Mouse (Mus musculus) midbrain, embryonic 14.5 days (tissue): Measurements from ENCODE around the gene Tll2. TPM values are rescaled to one million over a fixed set of nuclear protein-coding genes. Genes with fewer than 3 reads are reported as not detected.

Source experiments
- ATAC-seq: fragments of 200-750 bp; cut with Nextera tagmentation; 2 replicates; pipeline ENCODE4 v1.8.0; 2017; ENCODE audit warnings: moderate number of reproducible peaks, moderate library complexity; ENCODE audit not compliant: low FRiP score, low TSS enrichment
- DNase-seq: peaks from one replicate; pipeline ENCODE4 v3.0.0-alpha.2; 2015
- H3K27ac ChIP-seq: fragments of 300-500 bp; sonication (generic); replicated peaks from 2 replicates; pipeline ENCODE4 v1.5.1; 2014; ENCODE audit warnings: mild to moderate bottlenecking, low read depth, low read length, moderate library complexity
- H3K27me3 ChIP-seq: fragments of 300-500 bp; sonication (generic); 2 replicates; pipeline ENCODE4 v1.6.1; 2014; ENCODE audit warnings: low read length, control low read depth, mixed read lengths; ENCODE audit not compliant: control insufficient read depth, insufficient read depth
- H3K36me3 ChIP-seq: fragments of 300-500 bp; sonication (generic); 2 replicates; pipeline ENCODE4 v1.6.1; 2014; ENCODE audit warnings: low read length, control low read depth; ENCODE audit not compliant: control insufficient read depth, insufficient read depth
- H3K4me1 ChIP-seq: fragments of 300-500 bp; sonication (generic); 2 replicates; pipeline ENCODE4 v1.6.1; 2014; ENCODE audit warnings: mild to moderate bottlenecking, antibody characterized with exemption, low read length, control low read depth; ENCODE audit not compliant: control insufficient read depth, insufficient read depth
- H3K4me2 ChIP-seq: fragments of 300-500 bp; sonication (generic); 2 replicates; pipeline ENCODE4 v1.6.1; 2014; ENCODE audit warnings: mild to moderate bottlenecking, low read length, moderate library complexity
- H3K4me3 ChIP-seq: fragments of 300-500 bp; sonication (generic); replicated peaks from 2 replicates; pipeline ENCODE4 v1.5.1; 2014; ENCODE audit warnings: low read depth, low read length
- H3K9ac ChIP-seq: fragments of 300-500 bp; sonication (generic); replicated peaks from 2 replicates; pipeline ENCODE4 v1.6.1; 2014; ENCODE audit warnings: mild to moderate bottlenecking, low read length, moderate library complexity
- H3K9me3 ChIP-seq: fragments of 300-500 bp; sonication (generic); 2 replicates; pipeline ENCODE4 v1.6.1; 2016; ENCODE audit warnings: low read length, control low read depth, mixed read lengths; ENCODE audit not compliant: control insufficient read depth
- WGBS: fragments of 180-500 bp; shearing (Covaris S2); extraction: QIAGEN DNeasy Blood & Tissue Kit; methylation state at CpG from one replicate; pipeline ENCODE4 v1.1.7; 2014; 5-methylcytosine and 5-hydroxymethylcytosine counted together
- polyA plus RNA-seq: library from polyadenylated mRNA; unstranded; fragments of >200 nt; fragmentation: Nextera tagmentation; extraction: Ambion mirVana; gene quantifications from 2 replicates; pipeline ENCODE4 v1.2.1, GENCODE M21; 2014

The Tll2 gene
- 1.1 and 1.8 TPM in 2 replicates for polyA plus RNA-seq

- H3K4me2 ChIP-seq = peak within 1 kb of the TSS; percentile 94
- H3K4me1 ChIP-seq = peaks cover 20% of the 10 kb centered on the region
- H3K27ac ChIP-seq = no peak within 1 kb of the TSS
- H3K9ac ChIP-seq = peak within 1 kb of the TSS; percentile 45; the same call in 1 of the 2 replicates
- ATAC-seq = peak; percentile 87
- H3K9me3 ChIP-seq = no peaks in the 10 kb centered on the region
- WGBS = 1% methylated on average over 32 of the region's 32 CpGs
- peak within 1 kb of the TSS; percentile 42 for H3K4me3 ChIP-seq
- peaks cover 59% of the 10 kb centered on the region for H3K27me3 ChIP-seq
- peak; percentile 75 for DNase-seq
- 0 out of 2 replicates have a peak, but pooled peaks cover 7% of the 10 kb centered on the region for H3K36me3 ChIP-seq
These were observed at the start of gene Tll2 for GRCm38 (mm10) chr19:41206811-41207344. Gene Tll2, minus strand, starts transcription at chr19:41206835.

GRCm38 (mm10) chr19:41254584-41254983 lies 47.9 kb upstream of the Tll2 start:
- Histone ChIP-seq H3K27ac (no peak overlapping the region), H3K4me1 (no peaks in the 10 kb centered on the region; the same call in 1 of the 2 replicates), H3K9me3 (no peaks in the 10 kb centered on the region), H3K4me2 (no peak overlapping the region), H3K36me3 (0 out of 2 replicates have a peak, but pooled peaks cover 2% of the 10 kb centered on the region), H3K4me3 (no peak overlapping the region), H3K27me3 (no peaks in the 10 kb centered on the region), H3K9ac (no peak overlapping the region)
- ATAC-seq (no peak), DNase-seq (no peak)
- WGBS = 93% methylated on average over 5 of the region's 5 CpGs

- WGBS = 87% methylated on average over 4 of the region's 4 CpGs
- no peak for ATAC-seq
- Histone ChIP-seq H3K4me3 (no peak overlapping the region), H3K36me3 (peaks cover 21% of the 10 kb centered on the region), H3K4me2 (no peak overlapping the region), H3K27me3 (no peaks in the 10 kb centered on the region), H3K9ac (no peak overlapping the region), H3K4me1 (no peaks in the 10 kb centered on the region), H3K27ac (no peak overlapping the region), H3K9me3 (no peaks in the 10 kb centered on the region)
- DNase-seq = no peak
These were observed 42.3 kb upstream of the Tll2 start for GRCm38 (mm10) chr19:41248968-41249367.

DNA sequence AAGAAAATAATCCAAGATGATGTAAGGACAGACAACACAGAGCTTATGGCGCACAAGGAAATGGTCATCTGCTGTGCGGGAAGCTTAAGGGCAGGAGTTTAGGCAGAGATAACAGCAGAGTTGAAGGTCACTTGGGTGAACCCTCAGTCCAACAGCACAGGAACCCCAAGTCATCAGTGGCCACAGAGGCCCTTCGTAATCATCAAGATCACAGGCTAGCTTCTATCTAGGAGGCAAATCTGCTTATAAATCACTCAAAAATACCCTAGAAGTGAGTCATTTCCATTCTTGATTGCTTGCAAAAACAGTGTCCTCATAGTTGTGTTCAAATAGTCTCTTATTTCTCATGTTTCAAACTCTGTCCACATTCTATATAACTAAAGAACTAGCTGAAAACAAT lies 41.6 kb upstream of the Tll2 start:
- Histone ChIP-seq H3K27me3 (no peaks in the 10 kb centered on the region), H3K4me3 (no peak overlapping the region), H3K4me1 (no peaks in the 10 kb centered on the region), H3K27ac (no peak overlapping the region), H3K4me2 (no peak overlapping the region), H3K9ac (no peak overlapping the region), H3K36me3 (peaks cover 21% of the 10 kb centered on the region), H3K9me3 (no peaks in the 10 kb centered on the region)
- ATAC-seq = no peak
- 95% methylated on average over 3 of the region's 3 CpGs for WGBS
- no peak for DNase-seq

DNA sequence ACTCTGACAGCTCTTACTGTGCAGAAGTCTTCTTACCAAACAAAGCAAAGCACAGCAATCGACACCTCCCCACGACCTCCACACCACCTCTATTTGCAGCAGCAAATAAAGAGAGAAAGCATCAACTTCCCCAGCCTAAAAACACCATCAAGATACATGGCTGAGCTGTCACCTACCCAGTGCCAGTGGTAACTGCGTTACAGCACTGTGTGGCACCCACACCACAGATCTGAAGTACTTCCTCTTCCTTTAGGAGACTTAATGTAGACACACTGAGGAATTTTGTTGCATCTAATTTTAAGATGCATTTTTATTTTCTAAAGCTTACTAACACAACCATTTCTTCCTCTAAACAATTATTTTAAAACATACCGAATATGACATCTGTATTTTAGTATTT lies 39.6 kb upstream of the Tll2 start:
- Histone ChIP-seq H3K36me3 (peaks cover 37% of the 10 kb centered on the region), H3K4me2 (no peak overlapping the region), H3K4me3 (no peak overlapping the region), H3K9ac (no peak overlapping the region), H3K27me3 (no peaks in the 10 kb centered on the region), H3K9me3 (no peaks in the 10 kb centered on the region), H3K4me1 (no peaks in the 10 kb centered on the region), H3K27ac (no peak overlapping the region)
- no peak for ATAC-seq
- DNase-seq = no peak
- 84% methylated on average over 4 of the region's 4 CpGs for WGBS

DNA sequence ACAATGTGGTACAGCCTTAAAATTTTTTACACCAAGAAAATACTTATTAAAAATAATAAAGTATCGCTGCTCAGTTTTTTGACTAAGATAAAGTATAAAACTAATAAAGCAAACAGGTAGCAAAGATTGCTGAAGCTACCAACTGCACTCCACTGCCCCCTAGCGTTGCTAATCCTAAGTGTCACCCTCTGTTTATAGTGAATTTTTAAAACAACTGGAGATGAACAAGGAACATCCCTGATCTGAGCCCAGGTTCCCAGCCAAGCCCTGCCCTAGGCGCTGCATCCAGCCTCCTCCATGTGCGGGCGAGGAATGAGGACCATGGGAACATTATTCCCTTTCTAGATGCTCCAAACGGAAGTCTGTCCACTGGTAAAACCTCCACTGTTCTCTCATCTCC lies 37.9 kb upstream of the Tll2 start:
- WGBS = 64% methylated on average over 6 of the region's 6 CpGs
- no peaks in the 10 kb centered on the region for H3K4me1 ChIP-seq

GRCm38 (mm10) chr19:41241997-41242396 lies 35.4 kb upstream of the Tll2 start:
- Histone ChIP-seq H3K27me3 (no peaks in the 10 kb centered on the region), H3K4me3 (no peak overlapping the region), H3K4me2 (no peak overlapping the region), H3K4me1 (no peaks in the 10 kb centered on the region), H3K9me3 (no peaks in the 10 kb centered on the region), H3K36me3 (peaks cover 64% of the 10 kb centered on the region), H3K9ac (no peak overlapping the region), H3K27ac (no peak overlapping the region)
- no peak for ATAC-seq
- WGBS = 98% methylated on average over 5 of the region's 5 CpGs
- no peak for DNase-seq

More for the DNA sequence above, 37.9 kb upstream of the Tll2 start:
- ATAC-seq (no peak), DNase-seq (peak; percentile 86)
- Histone ChIP-seq H3K27me3 (no peaks in the 10 kb centered on the region), H3K27ac (no peak overlapping the region), H3K36me3 (peaks cover 50% of the 10 kb centered on the region), H3K9ac (no peak overlapping the region), H3K4me3 (no peak overlapping the region), H3K9me3 (no peaks in the 10 kb centered on the region), H3K4me2 (no peak overlapping the region)

DNA sequence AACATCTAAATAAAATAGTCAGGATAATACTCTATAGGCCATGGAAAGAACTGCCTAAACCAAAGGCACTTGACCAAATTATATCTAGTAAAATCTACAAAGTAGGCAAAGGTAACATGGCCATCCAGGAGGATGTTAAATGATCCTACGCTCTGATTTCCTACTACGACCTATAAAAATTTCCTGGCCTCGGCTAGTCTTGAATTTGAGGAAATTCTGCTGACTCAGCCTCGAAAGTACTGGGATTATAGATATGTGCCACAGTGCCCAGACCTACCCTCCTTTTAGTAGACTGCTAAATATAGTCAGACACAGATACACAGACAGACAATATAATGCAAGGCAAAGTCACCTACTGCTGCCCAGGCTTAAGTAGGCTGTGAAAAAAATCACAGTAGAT lies 27.1 kb upstream of the Tll2 start:
- no peak overlapping the region for H3K4me2 ChIP-seq
- no peaks in the 10 kb centered on the region for H3K4me1 ChIP-seq
- no peak overlapping the region for H3K27ac ChIP-seq
- 93% methylated on average over 4 of the region's 4 CpGs for WGBS
- peaks cover 64% of the 10 kb centered on the region for H3K36me3 ChIP-seq
- no peak overlapping the region for H3K9ac ChIP-seq
- no peaks in the 10 kb centered on the region for H3K9me3 ChIP-seq
- no peak for DNase-seq
- no peak for ATAC-seq
- no peaks in the 10 kb centered on the region for H3K27me3 ChIP-seq
- no peak overlapping the region for H3K4me3 ChIP-seq

GRCm38 (mm10) chr19:41208326-41208725 lies 1.7 kb upstream of the Tll2 start:
- peaks cover 20% of the 10 kb centered on the region for H3K4me1 ChIP-seq
- DNase-seq (no peak), ATAC-seq (no peak)
- H3K27ac ChIP-seq = no peak overlapping the region
- peaks cover 48% of the 10 kb centered on the region for H3K27me3 ChIP-seq
- WGBS = 73% methylated on average over 7 of the region's 7 CpGs
- no peak overlapping the region for H3K4me3 ChIP-seq
- H3K4me2 ChIP-seq = no peak overlapping the region
- H3K36me3 ChIP-seq = peaks cover 15% of the 10 kb centered on the region
- H3K9me3 ChIP-seq = no peaks in the 10 kb centered on the region
- H3K9ac ChIP-seq = no peak overlapping the region
